Mouse (Mus musculus) neutrophil, adult 83 days (primary cell): ENCODE measurements around the gene Atpif1. TPM values are rescaled to one million over a fixed set of nuclear protein-coding genes. Genes with fewer than 3 reads are reported as not detected.

Experiments used
- total RNA-seq, 2 experiments: library from RNA; stranded (reverse); gene quantifications; one replicate each; pipeline ENCODE4 v1.2.4; 2023

Atpif1 gene
- total RNA-seq = 100 to 1,000 TPM; 183 to 206 TPM

GRCm38 (mm10) chr4:132532981-132533916, at the start of gene Atpif1:
Atpif1 (minus strand) TSS chr4:132533659.

GRCm38 (mm10) chr4:132563965-132564364, 30.5 kb upstream of the Atpif1 start, which contains the start of gene Ptafr:
Ptafr (plus strand) TSS chr4:132564067.

GRCm38 (mm10) chr4:132535406-132536121, 2.1 kb upstream of the Atpif1 start, which contains the start of gene Dnajc8:
Dnajc8 (plus strand) TSS chr4:132535550.

GRCm38 (mm10) chr4:132510352-132510798, 23.1 kb downstream of the Atpif1 start, which contains the start of gene Sesn2:
Sesn2 (minus strand) TSS chr4:132510501.

Other genes with a start within 250 kb of the Atpif1 start
- under 1 TPM in 1 of 2 experiments, not detected in 1; 0.64 TPM for gene Rab42, start 230.3 kb downstream of the Atpif1 start, total RNA-seq
- 10 to 100 TPM; 13.8 to 15.9 TPM for gene Trnau1ap, start 204.1 kb downstream of the Atpif1 start, total RNA-seq
- 10 to 100 TPM; 28.5 to 30.9 TPM for gene Rcc1, start 180.1 kb downstream of the Atpif1 start, total RNA-seq
- gene Phactr4, start 111.2 kb downstream of the Atpif1 start, total RNA-seq = 10 to 100 TPM; 20.8 to 22.6 TPM
- gene Med18, start 69.7 kb downstream of the Atpif1 start, total RNA-seq = 1 to 10 TPM; 7.5 to 9.2 TPM
- 10 to 100 TPM; 31.2 to 35.3 TPM for gene Sesn2, start 23.2 kb downstream of the Atpif1 start, total RNA-seq
- gene Dnajc8, start 1.9 kb upstream of the Atpif1 start, total RNA-seq = 10 to 100 TPM; 62.6 to 68.7 TPM
- 10 to 100 TPM; 50.7 to 58.3 TPM for gene Ptafr, start 30.4 kb upstream of the Atpif1 start, total RNA-seq
- 10 to 100 TPM; 30.5 to 37.3 TPM for gene Eya3, start 105.3 kb upstream of the Atpif1 start, total RNA-seq
- gene Xkr8, start 198.9 kb upstream of the Atpif1 start, total RNA-seq = 1 to 10 TPM; 3.9 to 4.6 TPM
- gene Smpdl3b, start 223.6 kb upstream of the Atpif1 start, total RNA-seq = 1 to 10 TPM; 1.5 to 2.3 TPM
- gene Rpa2, start 234.7 kb upstream of the Atpif1 start, total RNA-seq = 10 to 100 TPM; 30.1 to 41.2 TPM